ENCODE assay signal across 8 mouse cellular contexts in genomic region chr9:84343435-84344095, GRCm38 (mm10).
A peak's percentile ranks its signal among the peaks of the same experiment; 100 is the strongest.
DNase-seq lines count a peak whose midpoint lies in the region; ATAC-seq and TF ChIP-seq lines count a peak whose summit lies in the region.

No protein-coding gene starts in this region.

- H3K9ac ChIP-seq in liver, embryonic 12.5 days: no peak overlapping the region
- H3K9ac ChIP-seq in stomach, embryonic 14.5 days (replicated peaks; ENCODE audit: low read depth, low read length): no peak overlapping the region

- peak; percentile 60 for TF ChIP-seq CTCF in bone marrow, adult 2 months (IDR thresholded peaks at IDR 0.05; ENCODE audit: control insufficient read depth, insufficient read depth, low read length)

- no peaks in the 10 kb centered on the region for H3K4me1 ChIP-seq in bone marrow, adult 2 months (ENCODE audit: control insufficient read depth, insufficient read depth, low read length)
- no peaks in the 10 kb centered on the region; the same call in 1 of the 2 replicates for H3K4me1 ChIP-seq in forebrain, embryonic 10.5 days
- no peaks in the 10 kb centered on the region for H3K4me1 ChIP-seq in liver, embryonic 12.5 days
- no peaks in the 10 kb centered on the region for H3K4me1 ChIP-seq in stomach, embryonic 14.5 days (ENCODE audit: control insufficient read depth, insufficient read depth, low read length)

- H3K4me3 ChIP-seq in bone marrow, adult 2 months (replicated peaks; ENCODE audit: control insufficient read depth, low read depth, low read length): no peak overlapping the region
- no peak overlapping the region for H3K4me3 ChIP-seq in forebrain, embryonic 10.5 days
- no peak overlapping the region for H3K4me3 ChIP-seq in liver, embryonic 12.5 days
- H3K4me3 ChIP-seq in stomach, embryonic 14.5 days (ENCODE audit: low read depth, low read length): no peak overlapping the region

- no peak overlapping the region for H3K27ac ChIP-seq in bone marrow, adult 2 months (ENCODE audit: control insufficient read depth, insufficient read depth, low read depth, low read length, poor library complexity)
- no peak overlapping the region for H3K27ac ChIP-seq in forebrain, embryonic 10.5 days
- no peak overlapping the region for H3K27ac ChIP-seq in liver, embryonic 12.5 days
- no peak overlapping the region for H3K27ac ChIP-seq in stomach, embryonic 14.5 days (ENCODE audit: low read length)

- 0 out of 2 replicates have a peak, but pooled peaks cover 10% of the 10 kb centered on the region for H3K27me3 ChIP-seq in forebrain, embryonic 10.5 days (ENCODE audit: poor library complexity, severe bottlenecking)
- H3K27me3 ChIP-seq in liver, embryonic 12.5 days (replicated peaks): no peaks in the 10 kb centered on the region
- H3K27me3 ChIP-seq in stomach, embryonic 14.5 days (ENCODE audit: control insufficient read depth, insufficient read depth, low read length): no peaks in the 10 kb centered on the region

- peak; percentile 44; the same call in 1 of the 2 replicates for ATAC-seq in liver, embryonic 12.5 days
- ATAC-seq in stomach, embryonic 14.5 days (ENCODE audit: insufficient number of reproducible peaks, insufficient read depth, low FRiP score, low read depth): peak; percentile 65; the same call in 1 of the 2 replicates

- DNase-seq in CD4-positive helper T cell, adult 2 months (ENCODE audit: low read depth, low spot score): peak; percentile 51
- DNase-seq in forebrain, embryonic 10.5 days (ENCODE audit: extremely low spot score, low spot score): peak; percentile 75
- peak; percentile 77 to 82 for DNase-seq in heart, postnatal 10 days
- DNase-seq in kidney, postnatal 25 days: peak; percentile 64 to 76
- DNase-seq in natural killer cell, adult 2 months (ENCODE audit: low spot score in 2 of 2): peak; percentile 42 to 50

- no peak overlapping the region for H3K4me2 ChIP-seq in liver, embryonic 12.5 days
- H3K4me2 ChIP-seq in stomach, embryonic 14.5 days (replicated peaks; ENCODE audit: low read depth, low read length): no peak overlapping the region

- no peaks in the 10 kb centered on the region for H3K36me3 ChIP-seq in forebrain, embryonic 10.5 days (replicated peaks)
- H3K36me3 ChIP-seq in liver, embryonic 12.5 days: no peaks in the 10 kb centered on the region
- no peaks in the 10 kb centered on the region for H3K36me3 ChIP-seq in stomach, embryonic 14.5 days (ENCODE audit: control insufficient read depth, insufficient read depth, low read length)

- intact Hi-C loops in heart, postnatal 10 days (cut with DNase I): loop anchor here (2.0 kb wide), 3 partner anchors 985 to 1349 kb away; no protein-coding TSS in a partner anchor

- TF ChIP-seq POLR2A in bone marrow, adult 2 months (IDR thresholded peaks at IDR 0.05; ENCODE audit: borderline replicate concordance, control insufficient read depth, low read depth, low read length): no peak

- 12% methylated on average over 7 of the region's 7 CpGs for WGBS in bone marrow, adult 2 months
- WGBS in forebrain, embryonic 10.5 days: 29% methylated on average over 7 of the region's 7 CpGs
- 13% methylated on average over 7 of the region's 7 CpGs for WGBS in liver, embryonic 12.5 days (ENCODE audit: insufficient replicate concordance)
- 17% methylated on average over 7 of the region's 7 CpGs for WGBS in stomach, embryonic 14.5 days

- H3K9me3 ChIP-seq in forebrain, embryonic 10.5 days: no peaks in the 10 kb centered on the region
- no peaks in the 10 kb centered on the region for H3K9me3 ChIP-seq in liver, embryonic 12.5 days (replicated peaks)
- no peaks in the 10 kb centered on the region for H3K9me3 ChIP-seq in stomach, embryonic 14.5 days (ENCODE audit: control insufficient read depth, low read depth, low read length)
